Mouse (Mus musculus) frontal cortex, adult 2 months (tissue): ENCODE measurements around the gene Eif3l. TPM values are rescaled to one million over a fixed set of nuclear protein-coding genes. Genes with fewer than 3 reads are reported as not detected.
"Not testable (repeated sequence)": the region's sequence is repeated elsewhere in the genome, so short reads cannot be mapped to it uniquely, and the experiment has no call there.

Source experiments
- DNase-seq, 2 experiments: peaks; one replicate each; pipeline ENCODE4 v3.0.0; 2022; ENCODE audit warnings: low spot score in 1 of 2; ENCODE audit errors: extremely low spot score in 1 of 2
- polyA plus RNA-seq: library from polyadenylated mRNA; depleted of rRNA; stranded (reverse); fragments of >200 nt; gene quantifications from 2 replicates; pipeline ENCODE4 v1.2.3, GENCODE M21; 2012; rRNA removed

Gene Eif3l
- polyA plus RNA-seq, result 80.9 and 90.8 TPM in 2 replicates

DNA sequence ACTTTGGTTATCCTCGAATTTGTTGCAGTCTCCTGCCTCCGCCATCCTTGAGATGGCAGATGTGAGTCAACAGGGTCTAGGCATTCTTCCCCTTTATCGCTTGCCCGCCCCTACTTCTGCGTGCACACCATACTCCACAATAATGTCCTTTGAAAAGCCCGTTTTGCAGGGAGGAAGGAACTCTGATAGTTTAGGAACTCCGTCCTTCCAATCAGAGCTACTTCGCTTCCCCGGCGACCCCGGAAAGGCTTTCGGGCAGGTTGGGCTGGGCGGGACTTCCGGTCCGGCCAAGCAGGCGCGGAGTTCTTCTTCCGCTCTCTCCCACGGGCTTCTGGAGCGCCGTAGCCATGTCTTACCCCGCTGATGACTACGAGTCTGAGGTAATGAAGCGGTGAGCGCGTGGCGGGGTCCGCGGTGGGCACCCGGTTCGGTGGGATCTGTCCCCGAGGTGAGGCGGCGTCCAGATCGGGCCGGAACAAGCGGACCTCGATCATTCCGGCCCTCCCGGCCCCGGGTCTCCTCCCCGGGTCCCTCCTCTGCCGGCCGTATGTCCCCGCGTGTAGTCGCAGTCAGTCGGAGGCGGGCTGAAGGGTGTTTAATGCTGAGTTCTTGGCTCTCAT lies at the start of gene Eif3l:
TSS of gene Eif3l (plus strand) at position 267 of the 620 bp plus-strand sequence.
- DNase-seq, result peak; percentile 81 to 92

DNA sequence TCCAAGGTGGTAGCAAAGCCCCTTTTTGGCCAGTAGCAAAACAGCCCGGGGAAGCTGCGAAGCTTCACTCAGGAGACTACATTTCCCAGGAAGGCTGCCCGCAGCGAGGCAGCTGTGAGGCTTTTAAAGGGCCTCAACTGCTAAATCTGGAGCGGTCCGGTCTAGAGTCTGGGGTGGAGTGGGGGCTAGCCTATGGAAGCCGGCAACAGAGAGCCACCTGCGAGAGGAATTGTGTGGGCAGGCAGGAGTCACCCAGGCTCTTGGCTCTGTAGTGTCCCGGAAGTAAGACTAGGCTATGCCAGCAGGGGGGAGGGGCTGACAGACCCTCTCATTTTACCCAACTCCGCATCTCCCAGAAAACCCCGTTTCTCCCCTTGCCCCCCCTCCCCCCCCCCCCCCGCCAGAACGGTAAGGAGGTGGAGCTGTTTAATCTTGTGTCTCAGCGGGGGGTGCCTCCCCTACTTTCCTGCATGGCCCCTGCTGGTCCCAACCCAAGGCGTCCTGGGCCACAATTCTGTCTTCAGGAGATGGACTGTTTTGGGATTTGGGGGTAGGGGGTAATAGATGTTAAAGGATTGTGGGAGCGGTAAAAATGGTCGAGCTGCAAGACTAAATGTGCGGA lies 49.2 kb upstream of the Eif3l start:
- no peak for DNase-seq

DNA sequence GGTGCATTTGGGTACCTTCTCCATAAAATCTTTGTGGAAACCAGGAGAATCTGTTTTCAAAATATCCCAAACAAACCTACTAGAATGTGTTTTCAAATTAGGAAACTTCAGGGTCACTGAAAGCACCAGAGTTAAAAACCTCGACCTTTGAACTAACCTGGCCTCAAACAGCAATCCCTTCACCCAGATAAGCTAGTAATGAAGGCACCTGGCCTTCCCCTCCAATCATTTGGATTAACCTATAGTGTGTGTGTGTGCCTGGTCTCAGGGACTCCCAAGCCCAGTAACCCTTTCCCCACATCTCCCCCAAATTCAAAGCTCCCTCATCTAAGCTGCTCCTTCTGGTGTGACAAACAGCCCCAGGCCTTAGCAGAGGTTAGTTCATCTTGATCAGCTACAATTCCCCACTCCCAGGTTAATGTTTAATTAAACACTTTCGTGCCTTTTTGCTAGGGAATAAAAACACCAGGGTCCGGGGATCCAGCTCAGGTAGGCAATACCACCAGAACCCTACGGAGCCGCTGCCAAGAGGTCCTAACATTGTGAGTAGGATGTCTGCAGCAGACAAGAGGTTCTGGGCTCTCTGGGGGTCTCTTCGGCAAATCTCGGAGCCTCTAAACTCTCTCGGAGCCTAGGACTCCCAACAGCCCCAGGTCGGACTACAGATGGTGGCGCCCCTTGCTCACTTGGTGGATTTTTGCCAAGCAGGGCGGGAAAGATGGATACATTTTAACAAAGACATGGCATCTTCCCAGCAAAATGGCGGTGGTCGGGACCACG lies 48.3 kb upstream of the Eif3l start:
- no peak for DNase-seq

DNA sequence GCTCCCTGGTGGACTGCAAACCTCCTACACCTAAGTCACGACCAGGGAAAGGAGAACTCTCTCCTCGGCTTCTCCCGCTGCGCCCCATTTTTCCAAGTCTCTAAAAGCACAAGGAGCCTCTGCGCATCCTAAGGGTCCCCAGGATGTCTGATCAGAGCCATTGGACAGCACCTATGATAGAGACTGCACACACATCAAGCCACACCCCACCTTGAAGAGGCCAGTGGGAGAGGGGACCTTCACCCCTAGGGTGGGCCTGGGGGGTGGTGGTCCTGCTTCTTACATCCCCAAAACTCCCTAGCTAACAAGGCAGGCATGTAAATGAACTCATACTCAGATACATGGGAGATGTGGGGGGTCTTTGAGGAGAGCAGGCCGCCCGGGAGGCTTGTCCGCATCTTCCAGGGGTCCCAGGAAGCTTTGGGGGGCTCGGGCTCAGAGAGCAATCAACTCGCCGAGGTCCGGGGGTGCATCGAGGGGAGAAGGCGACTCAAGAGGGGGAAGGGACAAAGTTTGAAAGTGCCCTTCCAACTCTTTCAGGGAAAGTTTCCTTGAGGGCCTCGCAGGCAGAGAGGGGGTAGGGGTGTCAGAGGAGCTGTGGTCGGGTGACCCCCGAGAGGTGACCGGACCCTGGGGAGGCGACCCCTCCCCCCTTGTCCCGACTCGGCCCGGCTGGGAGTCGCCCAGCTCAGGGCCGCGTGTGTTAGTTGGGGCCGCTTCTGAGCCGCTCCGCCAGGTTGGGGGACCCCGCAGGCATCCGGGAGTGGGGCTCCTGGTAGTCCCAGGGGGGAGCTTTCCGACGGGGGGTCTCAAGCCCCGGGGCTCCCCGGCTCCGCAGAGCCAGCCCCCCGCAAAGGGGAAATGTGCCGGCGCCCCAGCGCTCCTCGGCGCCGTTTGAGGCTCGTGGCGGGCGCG lies 47.4 kb upstream of the Eif3l start:
- DNase-seq, result no peak

DNA sequence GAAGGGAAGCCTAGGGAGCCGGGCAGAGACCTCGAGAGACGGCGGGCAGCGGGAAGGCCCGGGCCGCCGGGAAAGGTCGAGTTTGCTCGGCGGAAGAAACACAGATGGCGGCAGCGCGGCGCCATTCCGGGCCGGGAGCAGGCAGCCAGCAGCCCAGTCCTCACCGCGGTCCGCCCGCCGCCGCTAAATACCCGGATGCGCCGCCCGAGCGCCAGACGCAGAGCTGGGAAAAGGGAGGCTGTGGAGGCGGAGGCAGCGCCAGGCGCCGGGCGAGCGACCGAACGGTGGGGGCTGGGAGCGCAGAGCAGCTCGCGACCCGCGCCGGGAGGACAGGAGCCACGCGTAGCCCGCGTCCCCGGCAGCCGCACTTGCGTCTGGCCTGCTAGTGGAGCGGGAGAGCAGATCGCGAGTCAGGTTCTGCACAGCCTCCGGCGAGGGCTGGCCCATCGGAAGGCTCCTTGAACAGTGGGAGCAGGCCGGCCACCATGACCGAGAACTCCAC lies 46.7 kb upstream of the Eif3l start, which contains the start of gene H1f0:
TSS of gene H1f0 (plus strand) at position 214 of the 502 bp plus-strand sequence.
- DNase-seq, result peak; percentile 79 to 95

DNA sequence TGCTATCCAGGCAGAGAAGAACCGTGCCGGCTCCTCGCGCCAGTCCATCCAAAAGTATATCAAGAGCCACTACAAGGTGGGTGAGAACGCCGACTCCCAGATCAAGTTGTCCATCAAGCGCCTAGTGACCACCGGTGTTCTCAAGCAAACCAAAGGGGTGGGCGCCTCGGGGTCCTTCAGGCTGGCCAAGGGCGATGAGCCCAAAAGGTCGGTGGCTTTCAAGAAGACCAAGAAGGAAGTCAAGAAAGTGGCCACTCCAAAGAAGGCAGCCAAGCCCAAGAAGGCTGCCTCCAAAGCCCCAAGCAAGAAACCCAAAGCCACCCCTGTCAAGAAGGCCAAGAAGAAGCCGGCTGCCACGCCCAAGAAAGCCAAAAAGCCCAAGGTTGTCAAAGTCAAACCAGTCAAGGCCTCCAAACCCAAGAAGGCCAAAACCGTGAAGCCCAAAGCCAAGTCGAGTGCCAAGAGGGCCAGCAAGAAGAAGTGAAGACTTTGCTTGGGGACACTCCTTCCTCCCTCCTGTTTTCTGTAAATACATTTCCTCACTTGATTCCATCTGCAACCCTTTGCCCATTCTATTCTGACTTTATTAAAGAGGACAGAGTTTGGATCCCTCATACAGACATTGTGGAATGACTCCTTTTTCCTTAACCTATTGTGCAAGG lies 46.0 kb upstream of the Eif3l start:
- no peak for DNase-seq

DNA sequence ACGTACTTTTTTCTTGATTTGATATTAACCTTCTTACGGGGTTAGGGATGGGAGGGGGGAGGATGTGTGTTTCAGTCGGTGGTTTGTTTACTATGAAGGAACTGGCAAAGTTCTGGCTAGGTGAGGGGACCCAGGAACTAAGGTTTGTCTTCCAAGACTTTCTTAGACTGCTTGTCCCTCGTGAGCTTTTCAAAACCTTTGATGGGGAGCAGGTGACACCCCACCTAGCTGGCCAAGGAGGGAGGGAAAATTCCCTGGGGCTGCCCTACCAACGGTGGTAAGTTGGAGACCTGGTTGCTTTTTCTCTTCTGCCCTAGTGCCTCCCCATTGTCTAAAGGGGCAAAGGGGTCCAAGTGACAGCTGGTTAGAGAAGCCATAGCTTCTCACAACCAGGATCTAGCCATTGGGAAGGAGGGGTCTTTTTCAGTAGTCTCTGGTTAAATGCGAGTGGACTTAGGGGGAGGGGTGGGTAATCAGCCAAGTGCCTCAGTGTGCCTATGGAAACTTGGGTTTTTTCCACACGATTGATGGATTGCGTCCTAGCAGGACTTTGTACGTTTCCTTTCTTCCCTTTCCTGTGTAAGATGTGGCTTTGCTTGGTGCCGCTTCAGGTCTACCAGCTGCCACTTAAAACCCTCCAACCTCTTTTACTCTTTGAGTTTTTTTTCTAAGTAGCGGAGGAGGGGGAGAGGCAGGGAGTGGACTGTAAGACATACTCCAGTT lies 45.3 kb upstream of the Eif3l start:
- DNase-seq, result no peak

DNA sequence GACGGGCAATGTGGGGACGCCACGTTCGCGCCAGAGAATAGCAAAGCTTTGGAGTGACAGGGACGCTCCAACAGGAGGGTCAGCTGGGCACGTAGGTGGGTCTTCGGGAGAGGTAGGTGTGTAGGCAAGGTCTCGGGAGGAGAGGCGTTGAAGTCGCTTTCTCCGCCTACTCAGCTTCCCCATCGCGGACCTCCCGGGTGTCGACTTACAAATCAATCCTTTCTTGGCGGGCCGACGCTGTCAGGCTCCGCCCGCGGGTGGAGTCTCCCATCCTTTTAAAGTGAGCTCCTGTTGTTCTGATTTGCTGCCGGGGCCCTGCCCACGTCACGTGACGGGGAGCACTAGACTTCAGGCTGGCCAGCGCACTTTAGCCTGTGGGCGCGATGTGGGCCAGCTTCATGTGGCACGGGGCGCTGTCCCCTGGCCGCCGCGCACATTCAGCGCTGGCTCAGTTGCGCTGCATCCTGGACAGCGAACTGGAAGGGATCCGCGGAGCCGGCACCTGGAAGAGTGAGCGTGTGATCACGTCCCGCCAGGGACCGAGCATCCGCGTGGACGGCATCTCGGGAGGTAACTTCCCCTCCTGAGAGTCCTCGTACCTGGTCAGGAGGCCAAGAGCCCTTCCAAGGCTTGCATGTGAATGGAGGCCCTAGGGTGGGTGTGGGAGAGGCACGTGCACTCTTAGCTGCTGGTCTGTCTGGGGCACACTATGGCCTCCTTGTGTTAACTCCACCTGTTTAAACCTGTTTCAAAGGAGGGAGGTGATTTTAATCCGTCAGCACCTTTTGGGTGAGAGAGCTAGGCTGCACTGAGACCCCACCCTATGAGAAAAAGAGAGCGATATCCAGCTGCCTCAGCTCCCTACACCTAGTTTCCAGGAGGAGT lies 44.2 kb upstream of the Eif3l start:
- peak; percentile 72 to 89 for DNase-seq

DNA sequence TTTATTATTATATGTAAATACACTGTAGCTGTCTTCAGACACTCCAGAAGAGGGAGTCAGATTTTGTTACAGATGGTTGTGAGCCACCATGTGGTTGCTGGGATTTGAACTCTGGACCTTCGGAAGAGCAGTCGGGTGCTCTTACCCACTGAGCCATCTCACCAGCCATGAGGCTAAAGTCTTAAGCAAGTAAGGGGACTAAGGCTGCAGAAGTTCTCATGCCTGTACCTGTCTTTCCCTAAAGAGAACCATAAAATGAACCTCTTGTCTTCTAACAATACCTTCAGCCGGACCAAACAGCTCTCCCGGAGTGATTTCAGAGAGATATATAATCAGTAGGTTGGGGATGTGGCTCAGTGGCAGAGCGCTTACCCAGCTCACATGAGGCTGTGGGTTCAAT lies 43.1 kb upstream of the Eif3l start:
- not testable (repeated sequence) for DNase-seq

DNA sequence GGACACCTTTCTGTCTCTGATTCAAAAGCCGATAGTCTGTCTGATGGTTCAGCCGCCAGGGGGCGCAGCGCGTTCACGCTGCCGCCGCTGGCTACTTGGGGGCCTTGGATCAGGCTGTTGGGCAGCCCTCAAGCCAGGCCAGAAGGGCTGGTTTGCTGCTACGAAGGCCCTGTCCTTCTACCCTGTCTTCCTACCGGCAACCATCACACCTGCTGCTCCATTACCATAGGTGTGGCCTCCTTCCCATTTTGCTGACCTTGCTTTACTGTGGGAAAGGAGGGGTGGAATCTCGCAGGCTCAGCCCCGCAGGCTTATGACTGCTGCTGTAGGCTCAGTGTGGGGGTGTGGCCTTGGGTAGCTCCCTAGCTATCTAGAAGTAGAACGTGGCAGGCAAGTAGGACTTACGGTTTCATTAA lies 37.1 kb upstream of the Eif3l start:
- DNase-seq, result peak in 1 of 2 experiments; percentile 83

DNA sequence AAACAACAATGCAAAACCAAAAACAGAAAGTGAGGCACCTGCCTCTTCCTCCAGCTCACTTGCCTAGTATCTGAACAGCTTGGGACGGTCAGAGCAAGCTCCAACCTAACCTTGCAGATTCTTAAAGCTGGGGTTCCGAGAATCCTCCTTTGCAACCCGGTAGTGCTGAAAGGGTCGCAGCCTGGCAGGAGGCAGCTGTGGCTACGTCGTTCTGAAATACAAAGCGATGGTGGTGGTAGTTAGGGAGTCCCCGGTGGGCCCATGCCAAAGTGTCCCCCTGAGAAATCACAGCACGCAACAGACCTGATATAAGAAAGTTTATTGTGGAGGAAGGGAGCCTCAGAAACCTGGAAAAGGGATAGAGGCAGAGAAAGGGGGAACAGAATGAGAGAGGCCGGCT lies 36.6 kb upstream of the Eif3l start:
- DNase-seq, result no peak

DNA sequence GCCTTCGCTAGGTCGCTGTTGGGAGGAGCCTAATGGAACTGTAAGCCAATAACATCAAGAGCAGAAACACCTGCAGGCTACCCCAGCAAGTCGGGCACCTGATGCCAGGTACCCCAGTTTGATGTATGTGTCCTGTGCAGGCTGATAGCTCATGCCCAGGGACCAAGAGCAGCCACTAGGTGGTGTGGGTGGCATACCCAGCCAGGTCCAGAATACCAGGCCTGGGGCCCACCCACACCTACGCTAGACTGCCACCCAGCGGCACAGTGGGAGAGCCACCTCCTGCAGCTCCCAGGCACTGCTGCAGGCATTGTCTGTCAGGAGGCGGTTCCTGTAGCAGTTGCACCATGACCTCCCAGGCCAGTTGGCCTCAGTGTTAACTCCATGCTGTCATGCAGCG lies 36.1 kb upstream of the Eif3l start:
- DNase-seq, result peak in 1 of 2 experiments; percentile 68

DNA sequence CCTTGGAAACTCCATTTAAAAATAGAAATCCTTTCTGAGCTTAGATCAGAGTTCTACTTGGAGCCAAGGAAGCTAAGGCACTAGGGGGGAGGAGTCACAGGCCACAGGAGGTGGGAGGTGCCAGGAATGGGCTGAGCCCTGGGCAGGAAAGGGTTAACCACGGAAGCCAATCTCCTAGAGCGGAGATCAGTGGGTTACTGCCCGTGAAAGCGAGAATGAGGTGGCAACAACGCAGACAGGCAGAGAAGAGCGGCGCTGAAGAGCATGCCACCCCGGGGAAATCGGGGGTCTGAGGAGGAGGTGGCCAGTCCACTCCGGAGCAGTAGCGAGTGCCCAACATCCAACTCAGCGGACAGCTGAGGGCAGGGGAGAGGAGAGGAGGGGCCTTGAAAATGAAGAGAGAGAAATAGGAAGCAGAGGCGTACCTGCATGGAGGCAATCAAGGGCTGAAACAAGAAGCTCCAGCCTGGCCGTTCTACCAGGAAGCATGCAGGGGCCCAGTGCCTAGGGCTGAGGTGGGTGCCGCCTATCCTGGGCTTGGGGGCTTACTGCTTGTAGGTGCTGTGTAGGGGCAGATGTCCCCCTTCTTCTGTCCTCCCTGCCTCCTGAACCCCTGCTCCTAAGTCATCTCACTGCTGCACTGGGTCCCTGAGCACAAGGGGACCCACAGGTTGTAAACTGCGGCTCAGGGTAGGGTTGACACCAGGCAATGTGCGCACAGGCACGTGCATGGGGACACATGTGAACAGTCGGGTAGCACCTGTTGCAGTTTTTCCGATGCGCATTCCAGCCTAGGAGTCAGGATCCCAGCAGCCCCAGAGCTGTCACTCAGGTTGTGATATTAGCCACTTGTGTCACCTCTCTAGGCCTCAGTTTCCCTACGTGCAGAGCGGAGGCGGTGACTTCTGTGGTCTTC lies 34.2 kb upstream of the Eif3l start:
- DNase-seq, result no peak

DNA sequence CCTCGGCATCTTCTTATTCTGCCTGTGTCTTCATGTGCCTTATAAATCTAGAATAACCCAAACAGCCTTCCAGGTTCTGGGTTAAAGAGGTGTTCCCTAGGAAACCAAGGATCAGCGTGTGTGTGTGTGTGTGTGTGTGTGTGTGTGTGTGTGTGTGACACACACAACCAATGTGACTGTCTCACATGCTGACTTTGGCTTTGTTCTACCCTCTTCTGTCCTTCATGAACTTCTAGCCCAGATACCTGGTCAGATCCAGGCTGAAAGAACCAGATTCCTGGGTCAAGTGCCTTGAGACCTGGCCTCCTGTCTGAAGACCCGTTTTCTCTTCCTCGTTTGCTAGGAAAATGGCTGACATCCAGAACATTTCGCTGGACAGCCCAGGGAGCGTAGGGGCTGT lies 33.4 kb upstream of the Eif3l start, which contains the start of gene Galr3:
TSS of gene Galr3 (plus strand) at position 301 of the 400 bp plus-strand sequence.
- no peak for DNase-seq

DNA sequence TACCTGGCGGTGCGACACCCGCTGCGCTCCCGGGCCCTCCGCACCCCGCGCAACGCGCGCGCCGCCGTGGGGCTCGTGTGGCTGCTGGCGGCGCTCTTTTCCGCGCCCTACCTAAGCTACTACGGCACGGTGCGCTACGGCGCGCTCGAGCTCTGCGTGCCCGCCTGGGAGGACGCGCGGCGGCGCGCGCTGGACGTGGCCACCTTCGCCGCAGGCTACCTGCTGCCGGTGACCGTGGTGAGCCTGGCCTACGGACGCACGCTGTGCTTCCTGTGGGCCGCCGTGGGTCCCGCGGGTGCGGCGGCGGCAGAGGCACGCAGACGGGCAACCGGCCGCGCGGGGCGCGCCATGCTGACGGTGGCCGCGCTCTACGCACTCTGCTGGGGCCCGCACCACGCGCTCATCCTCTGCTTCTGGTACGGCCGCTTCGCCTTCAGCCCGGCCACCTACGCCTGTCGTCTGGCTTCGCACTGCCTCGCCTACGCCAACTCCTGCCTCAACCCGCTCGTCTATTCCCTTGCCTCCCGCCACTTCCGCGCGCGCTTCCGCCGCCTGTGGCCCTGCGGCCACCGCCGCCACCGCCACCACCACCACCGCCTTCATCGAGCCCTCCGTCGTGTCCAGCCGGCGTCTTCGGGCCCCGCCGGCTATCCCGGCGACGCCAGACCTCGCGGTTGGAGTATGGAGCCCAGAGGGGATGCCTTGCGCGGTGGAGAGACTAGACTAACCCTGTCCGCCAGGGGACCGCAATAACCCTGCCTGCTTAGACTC lies 32.1 kb upstream of the Eif3l start:
- peak in 1 of 2 experiments; percentile 65 for DNase-seq

DNA sequence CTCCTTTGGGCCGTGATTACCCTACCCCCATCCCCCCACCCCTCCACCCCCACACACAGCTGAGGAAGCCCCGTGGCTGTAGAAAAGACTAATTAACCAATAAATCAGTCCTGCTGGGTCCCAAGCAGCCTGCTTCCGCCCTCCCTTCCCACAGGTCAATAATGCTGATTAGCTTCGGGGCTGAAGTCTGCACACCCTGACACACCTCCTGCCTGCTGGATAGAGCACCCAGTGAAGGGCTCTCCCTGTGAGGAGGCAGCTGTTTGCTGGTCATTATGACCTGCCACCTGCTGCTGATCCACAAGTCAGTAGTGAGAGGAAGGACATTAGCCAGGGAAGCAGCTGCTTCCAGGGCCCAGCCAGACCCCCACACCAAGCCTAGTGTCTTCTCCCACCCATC lies 30.1 kb upstream of the Eif3l start:
- DNase-seq, result no peak
